Mouse (Mus musculus): ENCODE results near the gene Efs. TPM values are rescaled to one million over a fixed set of nuclear protein-coding genes. Genes with fewer than 3 reads are reported as not detected.

Efs gene
- polyA plus RNA-seq, 1 experiment = 25.0 TPM

GRCm38 (mm10) chr14:54912109-54912850, 13.6 kb downstream of the Efs start:
- no peak for TF ChIP-seq CTCF (IDR thresholded peaks at IDR 0.05; ENCODE audit: borderline replicate concordance, control insufficient read depth, extremely low read depth, insufficient read depth, low read length, poor library complexity)
- TF ChIP-seq POLR2A (IDR thresholded peaks at IDR 0.05; ENCODE audit: control insufficient read depth, extremely low read depth, insufficient read depth, low read length, poor library complexity) = no peak
- Histone ChIP-seq H3K4me3 (ENCODE audit: control insufficient read depth, insufficient read depth, low read length) (peak overlapping the region; percentile 80), H3K4me1 (replicated peaks; ENCODE audit: control insufficient read depth, insufficient read depth, low read length) (peaks cover 5% of the 10 kb centered on the region; the same call in 1 of the 2 replicates), H3K36me3 (ENCODE audit: control insufficient read depth, insufficient read depth, low read length) (no peaks in the 10 kb centered on the region), H3K27me3 (ENCODE audit: control insufficient read depth, insufficient read depth, low read length) (no peaks in the 10 kb centered on the region), H3K27ac (ENCODE audit: control insufficient read depth, insufficient read depth, low read length) (no peak overlapping the region)
- WGBS = 14% methylated on average over 58 of the region's 69 CpGs
- DNase-seq = no peak

GRCm38 (mm10) chr14:54908682-54909081, 17.2 kb downstream of the Efs start:
- H3K4me1 ChIP-seq (replicated peaks; ENCODE audit: control insufficient read depth, insufficient read depth, low read length) = peaks cover 5% of the 10 kb centered on the region; the same call in 1 of the 2 replicates
- H3K36me3 ChIP-seq (ENCODE audit: control insufficient read depth, insufficient read depth, low read length) = no peaks in the 10 kb centered on the region
- DNase-seq = no peak
- TF ChIP-seq POLR2A (IDR thresholded peaks at IDR 0.05; ENCODE audit: control insufficient read depth, extremely low read depth, insufficient read depth, low read length, poor library complexity) (no peak), CTCF (IDR thresholded peaks at IDR 0.05; ENCODE audit: borderline replicate concordance, control insufficient read depth, extremely low read depth, insufficient read depth, low read length, poor library complexity) (no peak)
- H3K27me3 ChIP-seq (ENCODE audit: control insufficient read depth, insufficient read depth, low read length) = no peaks in the 10 kb centered on the region
- WGBS = 85% methylated on average over 7 of the region's 7 CpGs
- no peak overlapping the region for H3K4me3 ChIP-seq (ENCODE audit: control insufficient read depth, insufficient read depth, low read length)
- no peak overlapping the region for H3K27ac ChIP-seq (ENCODE audit: control insufficient read depth, insufficient read depth, low read length)

- TF ChIP-seq POLR2A (IDR thresholded peaks at IDR 0.05; ENCODE audit: control insufficient read depth, extremely low read depth, insufficient read depth, low read length, poor library complexity) (no peak), CTCF (IDR thresholded peaks at IDR 0.05; ENCODE audit: borderline replicate concordance, control insufficient read depth, extremely low read depth, insufficient read depth, low read length, poor library complexity) (no peak)
- 97% methylated on average over 4 of the region's 4 CpGs for WGBS
- no peak overlapping the region for H3K27ac ChIP-seq (ENCODE audit: control insufficient read depth, insufficient read depth, low read length)
- H3K4me1 ChIP-seq (replicated peaks; ENCODE audit: control insufficient read depth, insufficient read depth, low read length) = no peaks in the 10 kb centered on the region
- no peak overlapping the region for H3K4me3 ChIP-seq (ENCODE audit: control insufficient read depth, insufficient read depth, low read length)
- no peaks in the 10 kb centered on the region for H3K27me3 ChIP-seq (ENCODE audit: control insufficient read depth, insufficient read depth, low read length)
- no peak for DNase-seq
- H3K36me3 ChIP-seq (ENCODE audit: control insufficient read depth, insufficient read depth, low read length) = no peaks in the 10 kb centered on the region
Measured at GRCm38 (mm10) chr14:54903641-54904040, 22.3 kb downstream of the Efs start.

- Histone ChIP-seq H3K27me3 (ENCODE audit: control insufficient read depth, insufficient read depth, low read length) (no peaks in the 10 kb centered on the region), H3K4me3 (ENCODE audit: control insufficient read depth, insufficient read depth, low read length) (no peak overlapping the region), H3K4me1 (replicated peaks; ENCODE audit: control insufficient read depth, insufficient read depth, low read length) (no peaks in the 10 kb centered on the region), H3K27ac (ENCODE audit: control insufficient read depth, insufficient read depth, low read length) (no peak overlapping the region), H3K36me3 (ENCODE audit: control insufficient read depth, insufficient read depth, low read length) (peaks cover 24% of the 10 kb centered on the region)
- TF ChIP-seq POLR2A (IDR thresholded peaks at IDR 0.05; ENCODE audit: control insufficient read depth, extremely low read depth, insufficient read depth, low read length, poor library complexity) = no peak
- TF ChIP-seq CTCF (IDR thresholded peaks at IDR 0.05; ENCODE audit: borderline replicate concordance, control insufficient read depth, extremely low read depth, insufficient read depth, low read length, poor library complexity) = no peak
- DNase-seq = peak; percentile 57
- WGBS = 2% methylated on average over 3 of the region's 3 CpGs
Measured at GRCm38 (mm10) chr14:54900383-54900782, 25.5 kb downstream of the Efs start.

- Histone ChIP-seq H3K36me3 (ENCODE audit: control insufficient read depth, insufficient read depth, low read length) (peaks cover 24% of the 10 kb centered on the region), H3K4me3 (ENCODE audit: control insufficient read depth, insufficient read depth, low read length) (no peak overlapping the region), H3K27ac (ENCODE audit: control insufficient read depth, insufficient read depth, low read length) (no peak overlapping the region), H3K27me3 (ENCODE audit: control insufficient read depth, insufficient read depth, low read length) (no peaks in the 10 kb centered on the region), H3K4me1 (replicated peaks; ENCODE audit: control insufficient read depth, insufficient read depth, low read length) (peaks cover 2% of the 10 kb centered on the region; the same call in 1 of the 2 replicates)
- WGBS = 96% methylated on average over 2 of the region's 2 CpGs
- TF ChIP-seq CTCF (IDR thresholded peaks at IDR 0.05; ENCODE audit: borderline replicate concordance, control insufficient read depth, extremely low read depth, insufficient read depth, low read length, poor library complexity) = no peak
- TF ChIP-seq POLR2A (IDR thresholded peaks at IDR 0.05; ENCODE audit: control insufficient read depth, extremely low read depth, insufficient read depth, low read length, poor library complexity) = no peak
- DNase-seq = no peak
Measured at GRCm38 (mm10) chr14:54897445-54897844, 28.5 kb downstream of the Efs start.

- peak; percentile 9 for DNase-seq
- peaks cover 2% of the 10 kb centered on the region; the same call in 1 of the 2 replicates for H3K4me1 ChIP-seq (replicated peaks; ENCODE audit: control insufficient read depth, insufficient read depth, low read length)
- H3K27ac ChIP-seq (ENCODE audit: control insufficient read depth, insufficient read depth, low read length) = peak overlapping the region; percentile 13; the same call in 1 of the 2 replicates
- no peak for TF ChIP-seq CTCF (IDR thresholded peaks at IDR 0.05; ENCODE audit: borderline replicate concordance, control insufficient read depth, extremely low read depth, insufficient read depth, low read length, poor library complexity)
- TF ChIP-seq POLR2A (IDR thresholded peaks at IDR 0.05; ENCODE audit: control insufficient read depth, extremely low read depth, insufficient read depth, low read length, poor library complexity) = no peak
- peak overlapping the region; percentile 86 for H3K4me3 ChIP-seq (ENCODE audit: control insufficient read depth, insufficient read depth, low read length)
- WGBS = under 1% methylated on average over 54 of the region's 54 CpGs
- H3K36me3 ChIP-seq (ENCODE audit: control insufficient read depth, insufficient read depth, low read length) = peaks cover 24% of the 10 kb centered on the region
- no peaks in the 10 kb centered on the region for H3K27me3 ChIP-seq (ENCODE audit: control insufficient read depth, insufficient read depth, low read length)
Measured at GRCm38 (mm10) chr14:54894296-54895151, 31.4 kb downstream of the Efs start.
